Mouse (Mus musculus) intestine, embryonic 14.5 days (tissue): ENCODE data around the gene Prkce. TPM values are rescaled to one million over a fixed set of nuclear protein-coding genes. Genes with fewer than 3 reads are reported as not detected.

ENCODE experiments used
- ATAC-seq: fragments of 200-750 bp; cut with Nextera tagmentation; replicated peaks from 2 replicates; pipeline ENCODE4 v1.8.0; 2017; ENCODE audit warnings: low read depth, moderate number of reproducible peaks, moderate TSS enrichment, moderate library complexity; ENCODE audit not compliant: low FRiP score, low TSS enrichment
- DNase-seq: peaks from one replicate; pipeline ENCODE4 v3.0.0-alpha.2; 2018; ENCODE audit warnings: low spot score
- H3K27ac ChIP-seq: fragments of 300-500 bp; sonication (generic); 2 replicates; pipeline ENCODE4 v1.5.1; 2014; ENCODE audit warnings: low read depth, mild to moderate bottlenecking, control low read depth
- H3K27me3 ChIP-seq: fragments of 300-500 bp; sonication (generic); replicated peaks from 2 replicates; pipeline ENCODE4 v1.6.1; 2014; ENCODE audit warnings: low read length, control low read depth; ENCODE audit not compliant: control insufficient read depth, insufficient read depth
- H3K36me3 ChIP-seq: fragments of 300-500 bp; sonication (generic); 2 replicates; pipeline ENCODE4 v1.6.1; 2014; ENCODE audit warnings: low read length, control low read depth; ENCODE audit not compliant: control insufficient read depth, insufficient read depth
- H3K4me1 ChIP-seq: fragments of 300-500 bp; sonication (generic); replicated peaks from 2 replicates; pipeline ENCODE4 v1.6.1; 2014; ENCODE audit warnings: low read length, control low read depth, mixed read lengths; ENCODE audit not compliant: control insufficient read depth, insufficient read depth
- H3K4me2 ChIP-seq: fragments of 300-500 bp; sonication (generic); 2 replicates; pipeline ENCODE4 v1.6.1; 2014; ENCODE audit warnings: low read length
- H3K4me3 ChIP-seq: fragments of 300-500 bp; sonication (generic); 2 replicates; pipeline ENCODE4 v1.5.1; 2014; ENCODE audit warnings: low read depth, low read length, control low read depth, mixed read lengths
- H3K9ac ChIP-seq: fragments of 300-500 bp; sonication (generic); 2 replicates; pipeline ENCODE4 v1.6.1; 2014; ENCODE audit warnings: mild to moderate bottlenecking, low read length
- H3K9me3 ChIP-seq: fragments of 300-500 bp; sonication (generic); 2 replicates; pipeline ENCODE4 v1.6.1; 2016; ENCODE audit warnings: low read length, control low read depth; ENCODE audit not compliant: control insufficient read depth
- WGBS: fragments of 180-500 bp; shearing (Covaris S2); extraction: QIAGEN DNeasy Blood & Tissue Kit; methylation state at CpG from one replicate; pipeline ENCODE4 v1.1.7; 2014; 5-methylcytosine and 5-hydroxymethylcytosine counted together
- polyA plus RNA-seq: library from polyadenylated mRNA; unstranded; fragments of >200 nt; fragmentation: Nextera tagmentation; extraction: Ambion mirVana; gene quantifications from 2 replicates; pipeline ENCODE4 v1.2.1, GENCODE M21; 2014

Gene Prkce
- 7.5 and 7.7 TPM in 2 replicates for polyA plus RNA-seq

- Histone ChIP-seq H3K4me3 (peak within 1 kb of the TSS; percentile 77), H3K9ac (peak within 1 kb of the TSS; percentile 87), H3K9me3 (no peaks in the 10 kb centered on the region), H3K4me1 (peaks cover 27% of the 10 kb centered on the region), H3K36me3 (no peaks in the 10 kb centered on the region), H3K27ac (peak within 1 kb of the TSS; percentile 94), H3K4me2 (peak within 1 kb of the TSS; percentile 98), H3K27me3 (no peaks in the 10 kb centered on the region)
- WGBS = under 1% methylated on average over 101 of the region's 115 CpGs
- ATAC-seq (peak; percentile 70), DNase-seq (peak; percentile 85)
Measured at GRCm38 (mm10) chr17:86167320-86168230, at the start of gene Prkce. Gene Prkce, plus strand, starts transcription at chr17:86167785.

GRCm38 (mm10) chr17:86123146-86123545 is 44.4 kb upstream of the Prkce start:
- H3K27me3 ChIP-seq = no peaks in the 10 kb centered on the region
- H3K4me2 ChIP-seq = no peak overlapping the region
- no peaks in the 10 kb centered on the region for H3K9me3 ChIP-seq
- WGBS = 94% methylated on average over 3 of the region's 3 CpGs
- ATAC-seq (no peak), DNase-seq (no peak)
- no peak overlapping the region for H3K4me3 ChIP-seq
- no peak overlapping the region for H3K9ac ChIP-seq
- H3K36me3 ChIP-seq = peaks cover 47% of the 10 kb centered on the region
- no peak overlapping the region for H3K27ac ChIP-seq
- no peaks in the 10 kb centered on the region for H3K4me1 ChIP-seq

GRCm38 (mm10) chr17:86125908-86126307 is 41.7 kb upstream of the Prkce start:
- Histone ChIP-seq H3K36me3 (peaks cover 58% of the 10 kb centered on the region), H3K27ac (no peak overlapping the region), H3K9me3 (no peaks in the 10 kb centered on the region), H3K4me3 (no peak overlapping the region), H3K4me1 (no peaks in the 10 kb centered on the region), H3K4me2 (no peak overlapping the region), H3K9ac (no peak overlapping the region), H3K27me3 (no peaks in the 10 kb centered on the region)
- DNase-seq (no peak), ATAC-seq (no peak)
- WGBS = 76% methylated on average over 5 of the region's 5 CpGs

- 96% methylated on average over 5 of the region's 5 CpGs for WGBS
- Histone ChIP-seq H3K36me3 (peaks cover 48% of the 10 kb centered on the region), H3K4me2 (no peak overlapping the region), H3K4me3 (no peak overlapping the region), H3K4me1 (no peaks in the 10 kb centered on the region), H3K9ac (no peak overlapping the region), H3K9me3 (no peaks in the 10 kb centered on the region), H3K27ac (no peak overlapping the region), H3K27me3 (no peaks in the 10 kb centered on the region)
- DNase-seq (no peak), ATAC-seq (no peak)
Measured at GRCm38 (mm10) chr17:86128198-86128597, 39.4 kb upstream of the Prkce start.

GRCm38 (mm10) chr17:86132534-86132933 is 35.1 kb upstream of the Prkce start:
- DNase-seq (no peak), ATAC-seq (no peak)
- Histone ChIP-seq H3K4me1 (no peaks in the 10 kb centered on the region), H3K27me3 (no peaks in the 10 kb centered on the region), H3K27ac (no peak overlapping the region), H3K36me3 (peaks cover 60% of the 10 kb centered on the region), H3K9ac (no peak overlapping the region), H3K4me3 (no peak overlapping the region), H3K4me2 (no peak overlapping the region), H3K9me3 (no peaks in the 10 kb centered on the region)
- 59% methylated on average over 5 of the region's 5 CpGs for WGBS

- no peak for DNase-seq
Measured at GRCm38 (mm10) chr17:86134461-86134860, 33.1 kb upstream of the Prkce start.

GRCm38 (mm10) chr17:86135835-86136234 is 31.8 kb upstream of the Prkce start:
- H3K36me3 ChIP-seq = peaks cover 58% of the 10 kb centered on the region
- H3K4me2 ChIP-seq = no peak overlapping the region
- no peak for ATAC-seq
- no peak overlapping the region for H3K4me3 ChIP-seq
- H3K27ac ChIP-seq = no peak overlapping the region
- H3K9ac ChIP-seq = no peak overlapping the region
- WGBS = 81% methylated on average over 10 of the region's 10 CpGs
- H3K9me3 ChIP-seq = no peaks in the 10 kb centered on the region
- H3K27me3 ChIP-seq = no peaks in the 10 kb centered on the region
- no peaks in the 10 kb centered on the region for H3K4me1 ChIP-seq
- no peak for DNase-seq

More at GRCm38 (mm10) chr17:86134461-86134860, 33.1 kb upstream of the Prkce start:
- 80% methylated on average over 6 of the region's 6 CpGs for WGBS
- Histone ChIP-seq H3K4me1 (no peaks in the 10 kb centered on the region), H3K9me3 (no peaks in the 10 kb centered on the region), H3K4me2 (no peak overlapping the region), H3K4me3 (no peak overlapping the region), H3K36me3 (peaks cover 63% of the 10 kb centered on the region), H3K27me3 (no peaks in the 10 kb centered on the region), H3K9ac (no peak overlapping the region), H3K27ac (no peak overlapping the region)
- ATAC-seq = no peak

- Histone ChIP-seq H3K4me2 (peak overlapping the region; percentile 96), H3K36me3 (peaks cover 8% of the 10 kb centered on the region; the same call in 1 of the 2 replicates), H3K27me3 (no peaks in the 10 kb centered on the region), H3K4me1 (peaks cover 6% of the 10 kb centered on the region), H3K9me3 (no peaks in the 10 kb centered on the region), H3K9ac (peak overlapping the region; percentile 64), H3K27ac (no peak overlapping the region), H3K4me3 (peak overlapping the region; percentile 91)
- DNase-seq (no peak), ATAC-seq (peak; percentile 83)
- under 1% methylated on average over 33 of the region's 33 CpGs for WGBS
Measured at GRCm38 (mm10) chr17:86144537-86145078, 23.0 kb upstream of the Prkce start.
